Comparison of ENCODE assay signal across 36 mouse cellular contexts in the genomic region with DNA sequence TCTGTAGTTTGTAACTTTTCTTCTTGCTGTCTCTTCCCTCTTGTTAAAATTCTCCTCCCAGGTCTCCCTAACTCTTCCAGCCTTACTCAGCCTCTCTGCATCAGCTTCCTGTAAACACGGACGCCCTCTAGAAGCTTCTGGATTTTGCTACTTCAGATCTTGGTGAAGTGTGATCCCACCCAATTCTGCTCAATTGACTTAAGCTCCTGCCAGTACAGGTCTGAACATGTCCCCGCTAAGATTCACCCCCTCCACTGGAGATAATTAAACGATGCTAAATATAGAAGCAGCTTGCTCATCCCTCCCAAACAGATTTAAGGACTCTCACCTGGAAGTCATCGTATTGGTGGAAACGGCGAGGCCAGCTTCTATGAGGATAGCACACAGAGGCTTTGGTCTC. TPM values are rescaled to one million over a fixed set of nuclear protein-coding genes. Genes with fewer than 3 reads are reported as not detected.
DNase-seq lines count a peak whose midpoint lies in the region; ATAC-seq and TF ChIP-seq lines count a peak whose summit lies in the region.
"Had no signal": no experiment of that assay in that cellular context is flagged by ENCODE, and none has a peak within 500 bp of the region (broad histone marks: within the 10 kb centered on the region; RNA-seq: fewer than 3 reads in every experiment).

No protein-coding gene starts in this region.

- H3K36me3 ChIP-seq in forebrain, embryonic 10.5 days (replicated peaks) = no peaks in the 10 kb centered on the region
- H3K36me3 ChIP-seq in forebrain, embryonic 16.5 days (ENCODE audit: control insufficient read depth, insufficient read depth) = no peaks in the 10 kb centered on the region
- H3K36me3 ChIP-seq in heart, embryonic 13.5 days = no peaks in the 10 kb centered on the region
- no peaks in the 10 kb centered on the region for H3K36me3 ChIP-seq in heart, adult 2 months (ENCODE audit: control insufficient read depth, insufficient read depth, low read length)
- H3K36me3 ChIP-seq in embryonic facial prominence, embryonic 15.5 days = no peaks in the 10 kb centered on the region
- H3K36me3 ChIP-seq: kidney, embryonic 15.5 days; limb, embryonic 10.5 days; limb, embryonic 15.5 days; liver, embryonic 13.5 days had no signal

- TF ChIP-seq CTCF in heart, adult 2 months (IDR thresholded peaks at IDR 0.05) = no peak

- intact Hi-C loops in heart, adult 2 months (cut with DNase I) = no loop called here

- no peak for TF ChIP-seq POLR2A in heart, adult 2 months (IDR thresholded peaks at IDR 0.05; ENCODE audit: insufficient read depth, low read depth, low read length)

- no peak for ATAC-seq in forebrain, embryonic 16.5 days
- no peak for ATAC-seq in heart, embryonic 13.5 days (ENCODE audit: extremely low read depth, insufficient number of reproducible peaks, low FRiP score, low TSS enrichment)
- no peak for ATAC-seq in embryonic facial prominence, embryonic 15.5 days (ENCODE audit: insufficient number of reproducible peaks, low FRiP score, low TSS enrichment, low read depth)
- ATAC-seq: lung, postnatal 0 days; Patski had no signal

- no peaks in the 10 kb centered on the region for H3K27me3 ChIP-seq in forebrain, embryonic 10.5 days (ENCODE audit: poor library complexity, severe bottlenecking)
- H3K27me3 ChIP-seq in forebrain, embryonic 16.5 days (replicated peaks; ENCODE audit: control insufficient read depth, insufficient read depth, low read length) = no peaks in the 10 kb centered on the region
- no peaks in the 10 kb centered on the region for H3K27me3 ChIP-seq in heart, embryonic 13.5 days (replicated peaks)
- no peaks in the 10 kb centered on the region for H3K27me3 ChIP-seq in heart, adult 2 months (ENCODE audit: control insufficient read depth, insufficient read depth, low read length)
- no peaks in the 10 kb centered on the region for H3K27me3 ChIP-seq in embryonic facial prominence, embryonic 15.5 days
- H3K27me3 ChIP-seq: kidney, embryonic 15.5 days; limb, embryonic 15.5 days; Patski had no signal

- no peaks in the 10 kb centered on the region for H3K9me3 ChIP-seq in forebrain, embryonic 10.5 days
- H3K9me3 ChIP-seq in forebrain, embryonic 16.5 days (ENCODE audit: control insufficient read depth, low read length) = no peaks in the 10 kb centered on the region
- H3K9me3 ChIP-seq in heart, embryonic 13.5 days = no peaks in the 10 kb centered on the region
- no peaks in the 10 kb centered on the region for H3K9me3 ChIP-seq in embryonic facial prominence, embryonic 15.5 days (replicated peaks)
- H3K9me3 ChIP-seq: kidney, embryonic 15.5 days; limb, embryonic 10.5 days; limb, embryonic 15.5 days; liver, embryonic 13.5 days; megakaryocyte, embryonic 14.5 days had no signal

- H3K27ac ChIP-seq in forebrain, embryonic 10.5 days = peak overlapping the region; percentile 60; the same call in 1 of the 2 replicates
- no peak overlapping the region for H3K27ac ChIP-seq in forebrain, embryonic 16.5 days (ENCODE audit: low read length)
- peak overlapping the region; percentile 9 for H3K27ac ChIP-seq in heart, embryonic 13.5 days (replicated peaks)
- H3K27ac ChIP-seq in heart, adult 2 months = no peak overlapping the region
- peak overlapping the region; percentile 51; the same call in 1 of the 2 replicates for H3K27ac ChIP-seq in embryonic facial prominence, embryonic 15.5 days (replicated peaks)
- H3K27ac ChIP-seq: kidney, embryonic 15.5 days; limb, embryonic 10.5 days; limb, embryonic 15.5 days; liver, embryonic 13.5 days; stomach, postnatal 0 days had no signal

- H3K4me3 ChIP-seq in forebrain, embryonic 10.5 days = no peak overlapping the region
- H3K4me3 ChIP-seq in forebrain, embryonic 16.5 days (replicated peaks; ENCODE audit: low read length) = no peak overlapping the region
- H3K4me3 ChIP-seq in heart, embryonic 13.5 days = no peak overlapping the region
- no peak overlapping the region for H3K4me3 ChIP-seq in heart, adult 2 months
- H3K4me3 ChIP-seq in embryonic facial prominence, embryonic 15.5 days (replicated peaks) = no peak overlapping the region
- H3K4me3 ChIP-seq: kidney, embryonic 15.5 days; limb, embryonic 10.5 days; limb, embryonic 15.5 days; liver, embryonic 13.5 days; megakaryocyte, embryonic 14.5 days had no signal

- H3K79me2 ChIP-seq in heart, adult 2 months (replicated peaks; ENCODE audit: control insufficient read depth, insufficient read depth, low read length) = no peaks in the 10 kb centered on the region

- no peak for DNase-seq in forebrain, embryonic 10.5 days (ENCODE audit: extremely low spot score, low spot score)
- DNase-seq in heart, adult 2 months = no peak
- peak; percentile 17 for DNase-seq in ZHBTc4 (ENCODE audit: low read depth, low spot score)
- DNase-seq in B cell, adult 2 months = no peak
- DNase-seq in right cerebral cortex, postnatal 14 days = no peak
- DNase-seq: adrenal gland, postnatal 25 days; cerebellum, adult 18-20 months; cerebellum, postnatal 10 days; gastrocnemius, postnatal 10 days; kidney, adult 18-20 months; kidney, postnatal 25 days; liver, embryonic 13.5 days; lung, adult 18-20 months; lung, postnatal 4 days; midbrain, embryonic 14.5 days; right cerebral cortex, postnatal 4 days; thymus, adult 18-20 months; thymus, postnatal 36 days had no signal

- no peak for TF ChIP-seq EP300 in heart, adult 2 months (IDR thresholded peaks at IDR 0.05; ENCODE audit: insufficient read depth, low read depth, low read length)

- H3K9ac ChIP-seq in forebrain, embryonic 16.5 days (replicated peaks; ENCODE audit: low read depth, low read length) = no peak overlapping the region
- no peak overlapping the region for H3K9ac ChIP-seq in heart, embryonic 13.5 days
- H3K9ac ChIP-seq in heart, adult 2 months (ENCODE audit: low read depth, low read length) = no peak overlapping the region
- no peak overlapping the region for H3K9ac ChIP-seq in embryonic facial prominence, embryonic 15.5 days
- H3K9ac ChIP-seq: hindbrain, embryonic 14.5 days; kidney, embryonic 15.5 days; limb, embryonic 15.5 days; liver, embryonic 13.5 days had no signal

- H3K4me2 ChIP-seq in forebrain, embryonic 16.5 days (ENCODE audit: low read length) = no peak overlapping the region
- H3K4me2 ChIP-seq in heart, embryonic 13.5 days = no peak overlapping the region
- no peak overlapping the region for H3K4me2 ChIP-seq in embryonic facial prominence, embryonic 15.5 days (replicated peaks)
- H3K4me2 ChIP-seq: hindbrain, embryonic 14.5 days; kidney, embryonic 15.5 days; limb, embryonic 15.5 days; liver, embryonic 13.5 days had no signal

- H3K4me1 ChIP-seq in forebrain, embryonic 10.5 days = peaks cover 62% of the 10 kb centered on the region
- H3K4me1 ChIP-seq in forebrain, embryonic 16.5 days (replicated peaks; ENCODE audit: control insufficient read depth, insufficient read depth, low read length) = peaks cover 32% of the 10 kb centered on the region
- peaks cover 71% of the 10 kb centered on the region for H3K4me1 ChIP-seq in heart, embryonic 13.5 days
- H3K4me1 ChIP-seq in heart, adult 2 months (ENCODE audit: control insufficient read depth, insufficient read depth, low read length) = peaks cover 6% of the 10 kb centered on the region
- H3K4me1 ChIP-seq in embryonic facial prominence, embryonic 15.5 days = peaks cover 38% of the 10 kb centered on the region

- 77% methylated on average over 7 of the region's 7 CpGs for WGBS in forebrain, embryonic 10.5 days
- WGBS in forebrain, embryonic 16.5 days = 81% methylated on average over 7 of the region's 7 CpGs
- 35% methylated on average over 7 of the region's 7 CpGs for WGBS in heart, embryonic 13.5 days
- WGBS in heart, adult 2 months = 62% methylated on average over 7 of the region's 7 CpGs
- WGBS in embryonic facial prominence, embryonic 15.5 days = 40% methylated on average over 7 of the region's 7 CpGs

RNA-seq across cellular contexts. Expression of a gene that starts 53.5 kb away (rescaled TPM):
- polyA plus RNA-seq in forebrain, embryonic 10.5 days (2016; fragmentation: Nextera tagmentation; extraction: Ambion mirVana) = 0.06 and 0.09 TPM in 2 replicates
- 0.35 and 0.80 TPM in 2 replicates for polyA plus RNA-seq in forebrain, embryonic 16.5 days (2015; fragmentation: Nextera tagmentation; extraction: Ambion mirVana)
- 0.36 TPM in 1 of 2 replicates, not detected in the other for polyA plus RNA-seq in heart, embryonic 13.5 days (2015; fragmentation: Nextera tagmentation; extraction: Ambion mirVana)
- not detected for total RNA-seq in heart, adult 2 months (2021)
- polyA plus RNA-seq in heart, adult 2 months (2012; rRNA removed) = 0.08 and 0.38 TPM in 2 replicates
- 0.27 and 0.50 TPM in 2 replicates for polyA plus RNA-seq in embryonic facial prominence, embryonic 15.5 days (2015; fragmentation: Nextera tagmentation; extraction: Ambion mirVana)
- total RNA-seq: adrenal gland, adult 18-20 months; adrenal gland, postnatal 25 days; common myeloid progenitor, adult 5-6 weeks; gastrocnemius, postnatal 10 days; heart, postnatal 25 days; MEL; monocyte, adult 5-6 weeks had no signal
- polyA plus RNA-seq: intestine, embryonic 14.5 days; limb, embryonic 10.5 days; limb, embryonic 15.5 days; liver, embryonic 13.5 days; spleen, adult 2 months; stomach, postnatal 0 days had no signal

Comparison
In these comparisons a context has a peak if more than half of its experiments do, and no peak if none do; other contexts are left out.
1. H3K27ac ChIP-seq: peak in forebrain, embryonic 10.5 days (single experiment), heart, embryonic 13.5 days (single experiment) and embryonic facial prominence, embryonic 15.5 days (single experiment); none in forebrain, embryonic 16.5 days (single experiment) and heart, adult 2 months (single experiment).